Mouse (Mus musculus): ENCODE data around the gene Phc2. TPM values are rescaled to one million over a fixed set of nuclear protein-coding genes. Genes with fewer than 3 reads are reported as not detected.

Gene Phc2
- total and polyA plus RNA-seq, 2 experiments from 2014 or later: 52.4 to 93.2 TPM

DNA sequence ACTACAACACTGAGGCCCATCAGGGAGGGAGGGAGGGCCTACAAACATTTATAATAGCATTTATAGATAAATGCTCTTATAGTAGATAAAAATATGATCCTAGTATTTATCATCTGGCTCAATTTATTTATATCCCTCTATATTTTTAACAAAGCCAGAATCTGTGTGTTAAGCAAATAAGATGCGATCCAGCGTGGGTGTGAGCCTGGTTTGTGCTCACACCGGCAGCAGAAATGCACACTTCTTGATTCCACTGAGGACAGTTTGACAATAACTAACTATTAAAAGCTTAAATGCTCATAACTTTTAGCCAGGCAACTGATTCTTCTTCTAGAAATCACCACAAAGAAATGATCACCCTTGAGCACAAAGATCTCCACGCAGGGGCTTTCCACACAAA lies 133.6 kb downstream of the Phc2 start:
- no peak overlapping the region for H3K9ac ChIP-seq
- H3K27me3 ChIP-seq (ENCODE audit: insufficient read depth, low read length): no peaks in the 10 kb centered on the region
- H3K36me3 ChIP-seq (ENCODE audit: insufficient read depth): peaks cover 42% of the 10 kb centered on the region
- ATAC-seq: no peak
- no peak for TF ChIP-seq CTCF (IDR thresholded peaks at IDR 0.05; ENCODE audit: low read depth)
- WGBS: 93% methylated on average over 4 of the region's 4 CpGs
- no peak overlapping the region for H3K4me3 ChIP-seq (ENCODE audit: low read depth, low read length)
- H3K27ac ChIP-seq (ENCODE audit: low read depth, low read length): no peak overlapping the region
- no peak for DNase-seq
- no peak overlapping the region for H3K4me2 ChIP-seq (ENCODE audit: low read depth)
- H3K9me3 ChIP-seq (ENCODE audit: low read length): no peaks in the 10 kb centered on the region
- no peaks in the 10 kb centered on the region for H3K4me1 ChIP-seq (ENCODE audit: insufficient read depth)

GRCm38 (mm10) chr4:128789646-128790045 lies 135.1 kb downstream of the Phc2 start:
- Histone ChIP-seq H3K27ac (ENCODE audit: low read depth, low read length) (no peak overlapping the region), H3K9me3 (ENCODE audit: low read length) (no peaks in the 10 kb centered on the region), H3K4me3 (ENCODE audit: low read depth, low read length) (no peak overlapping the region), H3K36me3 (ENCODE audit: insufficient read depth) (peaks cover 36% of the 10 kb centered on the region), H3K4me2 (ENCODE audit: low read depth) (no peak overlapping the region), H3K27me3 (ENCODE audit: insufficient read depth, low read length) (no peaks in the 10 kb centered on the region), H3K4me1 (ENCODE audit: insufficient read depth) (no peaks in the 10 kb centered on the region), H3K9ac (no peak overlapping the region)
- 51% methylated on average over 18 of the region's 18 CpGs for WGBS
- DNase-seq (no peak), ATAC-seq (no peak)
- TF ChIP-seq CTCF (IDR thresholded peaks at IDR 0.05; ENCODE audit: low read depth): no peak

- Histone ChIP-seq H3K27ac (ENCODE audit: low read depth, low read length) (no peak overlapping the region), H3K27me3 (ENCODE audit: insufficient read depth, low read length) (no peaks in the 10 kb centered on the region), H3K9me3 (ENCODE audit: low read length) (no peaks in the 10 kb centered on the region), H3K36me3 (ENCODE audit: insufficient read depth) (peaks cover 8% of the 10 kb centered on the region; the same call in 1 of the 2 replicates), H3K4me3 (ENCODE audit: low read depth, low read length) (no peak overlapping the region), H3K9ac (no peak overlapping the region), H3K4me1 (ENCODE audit: insufficient read depth) (peaks cover 6% of the 10 kb centered on the region; the same call in 1 of the 2 replicates), H3K4me2 (ENCODE audit: low read depth) (no peak overlapping the region)
- no peak for TF ChIP-seq CTCF (IDR thresholded peaks at IDR 0.05; ENCODE audit: low read depth)
- no peak for ATAC-seq
- DNase-seq: no peak
- WGBS: 63% methylated on average over 1 of the region's 1 CpGs
Measured at GRCm38 (mm10) chr4:128793710-128794109, 139.2 kb downstream of the Phc2 start.

DNA sequence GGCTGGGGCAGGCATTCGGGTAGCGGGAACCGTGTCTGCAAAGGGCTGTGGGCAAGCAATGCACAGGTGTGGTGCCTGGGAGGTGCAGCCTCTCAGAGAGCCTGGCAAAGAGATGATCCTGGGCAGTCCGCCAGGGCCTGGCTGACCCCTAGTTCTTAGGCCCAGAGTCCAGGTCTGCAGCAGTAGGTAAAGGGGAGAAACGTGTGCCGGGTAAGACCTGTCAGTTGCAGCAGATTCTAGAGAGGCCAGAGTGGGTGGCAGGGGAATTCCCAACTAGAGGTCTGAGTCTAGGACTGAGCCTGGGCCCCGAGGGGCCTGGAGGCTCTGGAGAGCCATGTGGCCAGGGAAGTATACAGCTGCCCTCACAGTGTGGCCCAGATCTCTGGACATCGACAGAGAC lies 139.7 kb downstream of the Phc2 start:
- Histone ChIP-seq H3K4me3 (ENCODE audit: low read depth, low read length) (no peak overlapping the region), H3K27ac (ENCODE audit: low read depth, low read length) (no peak overlapping the region), H3K4me2 (ENCODE audit: low read depth) (no peak overlapping the region), H3K9ac (no peak overlapping the region), H3K36me3 (ENCODE audit: insufficient read depth) (peaks cover 8% of the 10 kb centered on the region; the same call in 1 of the 2 replicates), H3K4me1 (ENCODE audit: insufficient read depth) (peaks cover 6% of the 10 kb centered on the region; the same call in 1 of the 2 replicates), H3K27me3 (ENCODE audit: insufficient read depth, low read length) (no peaks in the 10 kb centered on the region), H3K9me3 (ENCODE audit: low read length) (no peaks in the 10 kb centered on the region)
- 85% methylated on average over 8 of the region's 8 CpGs for WGBS
- no peak for ATAC-seq
- no peak for DNase-seq
- no peak for TF ChIP-seq CTCF (IDR thresholded peaks at IDR 0.05; ENCODE audit: low read depth)

GRCm38 (mm10) chr4:128795596-128795995 lies 141.1 kb downstream of the Phc2 start:
- TF ChIP-seq CTCF (IDR thresholded peaks at IDR 0.05; ENCODE audit: low read depth): no peak
- Histone ChIP-seq H3K4me2 (ENCODE audit: low read depth) (peak overlapping the region; percentile 15; the same call in 1 of the 2 replicates), H3K4me1 (ENCODE audit: insufficient read depth) (peaks cover 6% of the 10 kb centered on the region; the same call in 1 of the 2 replicates), H3K36me3 (ENCODE audit: insufficient read depth) (0 out of 2 replicates have a peak, but pooled peaks cover 4% of the 10 kb centered on the region), H3K27me3 (ENCODE audit: insufficient read depth, low read length) (no peaks in the 10 kb centered on the region), H3K27ac (ENCODE audit: low read depth, low read length) (peak overlapping the region; percentile 41; the same call in 1 of the 2 replicates), H3K4me3 (ENCODE audit: low read depth, low read length) (no peak overlapping the region), H3K9me3 (ENCODE audit: low read length) (no peaks in the 10 kb centered on the region), H3K9ac (no peak overlapping the region)
- peak; percentile 65; the same call in 1 of the 2 replicates for ATAC-seq
- 3% methylated on average over 9 of the region's 9 CpGs for WGBS
- peak; percentile 60 for DNase-seq

- H3K36me3 ChIP-seq (ENCODE audit: insufficient read depth): 0 out of 2 replicates have a peak, but pooled peaks cover 4% of the 10 kb centered on the region
- H3K9ac ChIP-seq: no peak overlapping the region
- no peak for TF ChIP-seq CTCF (IDR thresholded peaks at IDR 0.05; ENCODE audit: low read depth)
- H3K4me2 ChIP-seq (ENCODE audit: low read depth): no peak overlapping the region
- no peaks in the 10 kb centered on the region for H3K9me3 ChIP-seq (ENCODE audit: low read length)
- H3K4me1 ChIP-seq (ENCODE audit: insufficient read depth): peaks cover 6% of the 10 kb centered on the region; the same call in 1 of the 2 replicates
- DNase-seq (no peak), ATAC-seq (no peak)
- H3K27ac ChIP-seq (ENCODE audit: low read depth, low read length): no peak overlapping the region
- H3K27me3 ChIP-seq (ENCODE audit: insufficient read depth, low read length): no peaks in the 10 kb centered on the region
- WGBS: 69% methylated on average over 8 of the region's 8 CpGs
- no peak overlapping the region for H3K4me3 ChIP-seq (ENCODE audit: low read depth, low read length)
Measured at GRCm38 (mm10) chr4:128796788-128797187, 142.3 kb downstream of the Phc2 start.

DNA sequence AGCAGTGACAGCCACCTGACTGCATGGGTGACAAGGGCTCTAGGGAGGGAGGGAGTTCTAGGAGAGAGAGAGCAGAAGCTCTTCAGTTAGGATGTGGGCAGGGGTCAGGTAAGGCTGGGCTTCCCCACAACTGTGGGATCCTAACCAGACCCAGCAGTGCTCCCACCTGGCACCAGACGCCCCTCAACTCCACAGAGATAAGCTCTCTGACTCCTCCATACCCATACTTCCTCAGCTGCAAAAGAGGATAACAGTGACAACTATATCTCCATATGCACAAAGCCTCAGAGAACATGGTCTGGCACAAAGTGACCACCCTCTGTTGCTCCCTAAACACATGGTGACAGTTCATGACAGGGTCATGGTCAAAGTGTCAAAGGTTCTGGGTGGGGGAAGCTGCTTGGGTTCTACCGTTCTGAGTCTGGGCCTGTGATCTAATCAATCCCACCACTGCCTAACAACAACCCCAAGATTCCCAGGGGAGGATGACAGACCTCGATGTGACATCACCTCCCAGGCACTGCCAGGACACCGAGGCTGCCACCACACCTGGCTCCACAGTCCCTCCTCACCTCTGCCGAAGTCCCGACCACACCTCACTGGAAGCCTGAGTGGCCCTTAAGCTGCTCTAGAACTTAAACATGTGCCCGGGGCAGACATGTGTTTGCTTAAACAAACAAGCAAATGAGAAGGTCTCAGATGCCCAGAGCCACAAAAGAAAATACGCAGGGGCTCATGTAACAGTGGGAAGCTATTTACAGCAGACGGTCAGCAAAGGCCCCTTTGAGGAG lies 147.4 kb downstream of the Phc2 start:
- Histone ChIP-seq H3K4me3 (ENCODE audit: low read depth, low read length) (no peak overlapping the region), H3K9ac (no peak overlapping the region), H3K9me3 (ENCODE audit: low read length) (no peaks in the 10 kb centered on the region), H3K4me2 (ENCODE audit: low read depth) (no peak overlapping the region), H3K27me3 (ENCODE audit: insufficient read depth, low read length) (no peaks in the 10 kb centered on the region), H3K4me1 (ENCODE audit: insufficient read depth) (peaks cover 17% of the 10 kb centered on the region), H3K36me3 (ENCODE audit: insufficient read depth) (no peaks in the 10 kb centered on the region), H3K27ac (ENCODE audit: low read depth, low read length) (no peak overlapping the region)
- WGBS: 74% methylated on average over 9 of the region's 9 CpGs
- DNase-seq (no peak), ATAC-seq (no peak)
- no peak for TF ChIP-seq CTCF (IDR thresholded peaks at IDR 0.05; ENCODE audit: low read depth)

Other genes with a start within 250 kb of the Phc2 start
- gene Zscan20, start 44.6 kb upstream of the Phc2 start, total RNA-seq (2014; rRNA removed): 6.5 and 7.6 TPM in 2 replicates
- gene Zscan20, start 44.6 kb upstream of the Phc2 start, polyA plus RNA-seq (2015; fragmentation: Nextera tagmentation; extraction: Ambion mirVana): 1.0 and 1.4 TPM in 2 replicates
- gene Tlr12, start 36.1 kb upstream of the Phc2 start, total RNA-seq (2014; rRNA removed): 1.2 and 1.6 TPM in 2 replicates
- gene Tlr12, start 36.1 kb upstream of the Phc2 start, polyA plus RNA-seq (2015; fragmentation: Nextera tagmentation; extraction: Ambion mirVana): 1.2 and 1.3 TPM in 2 replicates
- gene A3galt2, start 100.7 kb downstream of the Phc2 start, total RNA-seq (2014; rRNA removed): 0.52 and 0.92 TPM in 2 replicates
- 0.05 and 0.16 TPM in 2 replicates for gene A3galt2, start 100.7 kb downstream of the Phc2 start, polyA plus RNA-seq (2015; fragmentation: Nextera tagmentation; extraction: Ambion mirVana)
- gene Zfp362, start 151.3 kb downstream of the Phc2 start, total RNA-seq (2014; rRNA removed): 23.2 and 26.9 TPM in 2 replicates
- gene Zfp362, start 151.3 kb downstream of the Phc2 start, polyA plus RNA-seq (2015; fragmentation: Nextera tagmentation; extraction: Ambion mirVana): 26.6 and 29.8 TPM in 2 replicates
- 10.9 and 15.7 TPM in 2 replicates for gene Trim62, start 228.9 kb downstream of the Phc2 start, total RNA-seq (2014; rRNA removed)
- 15.5 and 20.4 TPM in 2 replicates for gene Trim62, start 228.9 kb downstream of the Phc2 start, polyA plus RNA-seq (2015; fragmentation: Nextera tagmentation; extraction: Ambion mirVana)

Data from forebrain, postnatal 0 days (tissue).